Mouse (Mus musculus): ENCODE measurements at regions not wholly inside any gene's neighbourhood (a gene's known extent, or its start where the extent isn't known, plus 50 kb on each side); places are given as distances from the start of the nearest gene placed in this dataset.

DNA sequence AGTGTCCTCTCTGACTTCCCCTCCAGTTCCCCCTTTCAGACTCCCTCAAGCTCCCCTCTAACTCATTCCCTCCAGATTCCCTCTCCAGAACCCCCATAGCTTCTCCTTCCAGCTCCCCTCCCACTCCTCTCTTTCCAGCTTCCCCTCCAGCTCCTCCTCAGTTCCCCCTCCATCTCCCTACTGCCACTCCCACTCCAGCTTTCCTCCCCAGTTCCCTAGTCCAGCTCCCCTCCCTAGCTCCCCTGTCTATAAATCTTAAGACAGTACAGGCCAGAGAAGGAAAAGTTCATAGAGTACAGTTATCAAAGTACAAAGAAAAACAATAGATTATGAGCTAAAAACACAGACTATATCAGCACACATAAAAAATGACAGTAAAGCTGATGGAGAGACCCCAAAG lies 173.6 kb upstream of the Dcbld2 start:
- Histone ChIP-seq H3K27ac (ENCODE audit: low read length) (no peak overlapping the region), H3K36me3 (ENCODE audit: control insufficient read depth, insufficient read depth, low read length) (no peaks in the 10 kb centered on the region), H3K4me1 (ENCODE audit: control insufficient read depth, insufficient read depth, low read length) (no peaks in the 10 kb centered on the region), H3K9me3 (ENCODE audit: control insufficient read depth, low read depth, low read length) (no peaks in the 10 kb centered on the region), H3K9ac (replicated peaks; ENCODE audit: low read depth, low read length) (no peak overlapping the region), H3K27me3 (ENCODE audit: control insufficient read depth, insufficient read depth, low read length) (no peaks in the 10 kb centered on the region), H3K4me2 (replicated peaks; ENCODE audit: low read depth, low read length) (no peak overlapping the region), H3K4me3 (ENCODE audit: low read depth, low read length) (no peak overlapping the region)
- no peak for ATAC-seq (ENCODE audit: insufficient number of reproducible peaks, insufficient read depth, low FRiP score, low read depth)

DNA sequence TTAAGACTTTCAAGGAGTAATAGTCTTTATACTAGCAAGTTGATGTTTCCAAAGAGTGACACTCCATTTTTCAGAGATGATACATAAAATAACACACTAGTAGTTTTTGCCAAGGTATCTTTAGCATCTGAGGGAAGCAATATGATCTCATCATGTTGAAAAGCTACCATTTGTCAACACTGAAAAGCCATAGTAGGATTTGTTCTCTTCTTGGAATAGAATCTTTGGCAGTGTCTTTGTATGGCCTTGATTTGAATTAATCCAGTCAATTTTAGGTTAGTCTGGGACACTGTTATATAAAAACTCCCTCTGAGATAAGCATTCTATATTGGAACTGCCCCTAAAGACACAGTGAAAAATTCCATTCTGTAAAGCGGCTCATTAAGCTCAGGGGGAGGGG lies 171.4 kb upstream of the Dcbld2 start:
- Histone ChIP-seq H3K27ac (ENCODE audit: low read length) (no peak overlapping the region), H3K27me3 (ENCODE audit: control insufficient read depth, insufficient read depth, low read length) (no peaks in the 10 kb centered on the region), H3K4me2 (replicated peaks; ENCODE audit: low read depth, low read length) (no peak overlapping the region), H3K4me1 (ENCODE audit: control insufficient read depth, insufficient read depth, low read length) (no peaks in the 10 kb centered on the region), H3K9ac (replicated peaks; ENCODE audit: low read depth, low read length) (no peak overlapping the region), H3K9me3 (ENCODE audit: control insufficient read depth, low read depth, low read length) (no peaks in the 10 kb centered on the region), H3K36me3 (ENCODE audit: control insufficient read depth, insufficient read depth, low read length) (no peaks in the 10 kb centered on the region), H3K4me3 (ENCODE audit: low read depth, low read length) (no peak overlapping the region)
- no peak for ATAC-seq (ENCODE audit: insufficient number of reproducible peaks, insufficient read depth, low FRiP score, low read depth)
- WGBS: 92% methylated on average over 1 of the region's 1 CpGs

DNA sequence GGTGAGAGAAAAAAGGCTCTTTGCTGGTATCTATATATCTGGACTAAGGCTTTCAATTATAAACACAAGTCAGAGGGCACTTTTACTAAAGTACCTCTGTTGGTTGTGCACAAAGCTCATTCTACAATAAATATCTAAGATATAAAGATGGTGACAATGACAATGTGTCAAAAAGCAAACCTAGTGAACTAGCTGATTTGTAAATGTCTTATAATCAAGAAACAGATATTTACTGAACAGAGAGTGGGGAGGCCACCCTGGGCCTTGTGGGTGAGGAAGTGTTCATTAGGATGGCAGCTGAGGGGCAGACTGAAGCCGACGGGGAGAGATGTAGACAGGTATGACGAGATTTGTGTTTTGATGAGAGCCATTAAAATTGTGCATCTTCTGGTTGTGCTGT lies 132.0 kb upstream of the Dcbld2 start:
- no peak overlapping the region for H3K9ac ChIP-seq (replicated peaks; ENCODE audit: low read depth, low read length)
- ATAC-seq (ENCODE audit: insufficient number of reproducible peaks, insufficient read depth, low FRiP score, low read depth): no peak
- 88% methylated on average over 3 of the region's 3 CpGs for WGBS

DNA sequence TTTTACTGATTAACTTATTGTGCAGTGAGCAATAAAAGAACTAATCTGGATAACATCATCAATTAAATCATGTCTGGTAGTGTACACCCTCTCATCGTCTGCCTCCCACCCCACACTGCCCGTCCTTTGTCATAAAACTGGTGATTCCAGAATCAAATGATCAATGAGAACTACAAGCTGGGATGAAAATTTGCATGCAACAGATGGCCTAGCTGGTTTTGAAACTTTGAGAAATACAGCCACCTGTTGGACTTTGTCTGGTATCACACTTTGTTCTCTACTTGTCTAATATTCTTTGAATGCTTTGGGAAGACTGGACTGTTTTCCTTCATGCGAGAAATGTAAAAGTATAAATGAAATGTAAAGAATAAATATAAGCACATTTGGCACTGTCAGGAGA lies 126.8 kb upstream of the Dcbld2 start:
- Histone ChIP-seq H3K9ac (replicated peaks; ENCODE audit: low read depth, low read length) (no peak overlapping the region), H3K4me3 (ENCODE audit: low read depth, low read length) (no peak overlapping the region), H3K4me2 (replicated peaks; ENCODE audit: low read depth, low read length) (no peak overlapping the region), H3K27me3 (ENCODE audit: control insufficient read depth, insufficient read depth, low read length) (no peaks in the 10 kb centered on the region), H3K9me3 (ENCODE audit: control insufficient read depth, low read depth, low read length) (no peaks in the 10 kb centered on the region), H3K36me3 (ENCODE audit: control insufficient read depth, insufficient read depth, low read length) (no peaks in the 10 kb centered on the region), H3K27ac (ENCODE audit: low read length) (no peak overlapping the region), H3K4me1 (ENCODE audit: control insufficient read depth, insufficient read depth, low read length) (no peaks in the 10 kb centered on the region)
- 0 out of 2 replicates have a peak, but pooled peaks have one; percentile 46 for ATAC-seq (ENCODE audit: insufficient number of reproducible peaks, insufficient read depth, low FRiP score, low read depth)
- WGBS: 22% methylated on average over 3 of the region's 3 CpGs

More for the DNA sequence above, 132.0 kb upstream of the Dcbld2 start:
- Histone ChIP-seq H3K36me3 (ENCODE audit: control insufficient read depth, insufficient read depth, low read length) (no peaks in the 10 kb centered on the region), H3K4me2 (replicated peaks; ENCODE audit: low read depth, low read length) (no peak overlapping the region), H3K27ac (ENCODE audit: low read length) (no peak overlapping the region), H3K27me3 (ENCODE audit: control insufficient read depth, insufficient read depth, low read length) (0 out of 2 replicates have a peak, but pooled peaks cover 2% of the 10 kb centered on the region), H3K9me3 (ENCODE audit: control insufficient read depth, low read depth, low read length) (no peaks in the 10 kb centered on the region), H3K4me3 (ENCODE audit: low read depth, low read length) (no peak overlapping the region), H3K4me1 (ENCODE audit: control insufficient read depth, insufficient read depth, low read length) (no peaks in the 10 kb centered on the region)

DNA sequence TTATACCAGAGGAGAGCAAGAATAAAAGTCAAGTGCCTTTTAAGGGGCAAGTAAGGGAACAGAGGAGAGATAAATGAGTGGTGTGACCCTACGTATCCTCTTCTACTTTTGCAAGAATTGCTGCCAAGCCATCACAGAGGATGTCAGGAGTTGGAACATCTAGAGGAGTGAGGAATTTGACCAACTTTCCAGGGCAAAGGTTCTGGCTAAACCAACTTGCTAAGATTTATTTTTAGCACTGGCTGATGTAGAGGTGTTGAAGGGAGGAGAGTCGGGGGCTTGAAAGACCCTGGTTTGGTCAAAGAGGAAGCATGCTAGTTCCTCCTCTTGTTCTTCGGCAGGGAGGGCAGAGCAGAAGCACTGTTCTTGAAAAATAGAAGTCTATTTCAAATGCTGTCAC lies 113.8 kb upstream of the Dcbld2 start:
- Histone ChIP-seq H3K4me2 (replicated peaks; ENCODE audit: low read depth, low read length) (no peak overlapping the region), H3K4me1 (ENCODE audit: control insufficient read depth, insufficient read depth, low read length) (no peaks in the 10 kb centered on the region), H3K9me3 (ENCODE audit: control insufficient read depth, low read depth, low read length) (no peaks in the 10 kb centered on the region), H3K4me3 (ENCODE audit: low read depth, low read length) (no peak overlapping the region), H3K9ac (replicated peaks; ENCODE audit: low read depth, low read length) (no peak overlapping the region), H3K36me3 (ENCODE audit: control insufficient read depth, insufficient read depth, low read length) (no peaks in the 10 kb centered on the region), H3K27me3 (ENCODE audit: control insufficient read depth, insufficient read depth, low read length) (no peaks in the 10 kb centered on the region), H3K27ac (ENCODE audit: low read length) (no peak overlapping the region)
- ATAC-seq (ENCODE audit: insufficient number of reproducible peaks, insufficient read depth, low FRiP score, low read depth): no peak
- 75% methylated on average over 3 of the region's 3 CpGs for WGBS

DNA sequence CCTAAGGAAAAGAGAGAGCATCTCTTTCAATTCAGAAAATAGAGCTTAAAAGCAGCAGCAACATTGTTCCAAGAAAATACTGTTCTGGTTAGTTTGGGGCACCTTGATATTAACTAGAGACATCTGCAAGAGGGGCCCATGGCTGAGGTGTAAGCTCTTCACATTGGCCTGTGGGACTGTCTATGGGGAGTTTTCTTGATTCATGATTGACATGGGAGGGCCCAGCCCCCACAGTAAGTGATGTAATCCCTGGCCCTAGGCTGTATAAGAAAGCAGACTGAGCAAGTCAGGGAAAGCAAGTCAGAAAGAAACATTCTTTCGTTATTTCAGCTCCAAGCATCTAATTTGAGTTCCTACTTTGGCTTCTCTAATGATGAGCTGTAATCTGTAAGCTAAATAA lies 113.1 kb upstream of the Dcbld2 start:
- no peaks in the 10 kb centered on the region for H3K4me1 ChIP-seq (ENCODE audit: control insufficient read depth, insufficient read depth, low read length)

DNA sequence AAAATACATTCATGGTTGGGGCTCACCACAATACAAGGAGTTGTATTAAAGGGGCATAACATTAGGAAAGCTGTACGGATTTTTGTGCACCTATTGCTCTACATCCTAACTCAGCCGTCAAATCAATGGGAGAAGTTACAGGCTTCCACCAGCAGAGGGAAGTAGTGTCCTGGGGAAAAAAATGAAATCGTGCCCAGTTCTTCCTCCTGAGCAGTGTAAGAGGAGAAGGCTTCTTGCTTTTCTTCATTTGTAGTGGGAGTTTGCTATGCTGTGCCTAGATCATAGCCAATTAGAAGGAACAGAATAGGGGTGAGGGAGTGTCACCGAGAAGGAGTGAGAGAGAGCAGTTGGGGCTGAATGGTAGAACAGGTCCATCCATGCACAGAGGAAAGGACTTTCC lies 108.7 kb upstream of the Dcbld2 start:
- Histone ChIP-seq H3K9ac (replicated peaks; ENCODE audit: low read depth, low read length) (no peak overlapping the region), H3K4me2 (replicated peaks; ENCODE audit: low read depth, low read length) (no peak overlapping the region), H3K4me3 (ENCODE audit: low read depth, low read length) (no peak overlapping the region), H3K27me3 (ENCODE audit: control insufficient read depth, insufficient read depth, low read length) (no peaks in the 10 kb centered on the region), H3K9me3 (ENCODE audit: control insufficient read depth, low read depth, low read length) (no peaks in the 10 kb centered on the region), H3K36me3 (ENCODE audit: control insufficient read depth, insufficient read depth, low read length) (no peaks in the 10 kb centered on the region), H3K4me1 (ENCODE audit: control insufficient read depth, insufficient read depth, low read length) (no peaks in the 10 kb centered on the region), H3K27ac (ENCODE audit: low read length) (no peak overlapping the region)
- 16% methylated on average over 4 of the region's 4 CpGs for WGBS
- peak; percentile 86 for ATAC-seq (ENCODE audit: insufficient number of reproducible peaks, insufficient read depth, low FRiP score, low read depth)

More for the DNA sequence above, 113.1 kb upstream of the Dcbld2 start:
- H3K36me3 ChIP-seq (ENCODE audit: control insufficient read depth, insufficient read depth, low read length): no peaks in the 10 kb centered on the region
- H3K27me3 ChIP-seq (ENCODE audit: control insufficient read depth, insufficient read depth, low read length): no peaks in the 10 kb centered on the region
- no peak overlapping the region for H3K4me3 ChIP-seq (ENCODE audit: low read depth, low read length)
- no peaks in the 10 kb centered on the region for H3K9me3 ChIP-seq (ENCODE audit: control insufficient read depth, low read depth, low read length)
- WGBS: 86% methylated on average over 1 of the region's 1 CpGs
- no peak overlapping the region for H3K4me2 ChIP-seq (replicated peaks; ENCODE audit: low read depth, low read length)
- ATAC-seq (ENCODE audit: insufficient number of reproducible peaks, insufficient read depth, low FRiP score, low read depth): no peak
- no peak overlapping the region for H3K9ac ChIP-seq (replicated peaks; ENCODE audit: low read depth, low read length)
- no peak overlapping the region for H3K27ac ChIP-seq (ENCODE audit: low read length)

DNA sequence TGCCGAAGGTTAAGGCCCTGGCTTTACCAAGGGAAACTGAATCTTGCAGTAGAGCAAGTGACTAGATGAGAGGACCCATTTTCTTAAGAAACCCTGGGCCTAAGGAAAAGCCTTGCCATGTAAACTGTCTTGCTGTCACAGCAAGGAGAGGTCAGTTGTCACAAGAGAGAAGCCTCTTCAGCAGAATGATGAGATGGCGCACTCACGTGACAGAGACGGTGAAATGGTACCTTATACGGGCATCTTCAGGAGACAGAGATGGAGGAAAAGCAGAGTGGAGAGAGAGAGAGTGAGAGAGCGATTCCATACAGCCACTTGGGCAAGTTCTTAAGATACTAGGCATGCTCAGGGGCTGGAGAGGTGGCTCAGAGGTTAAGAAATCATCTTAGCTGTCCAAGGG lies 108.1 kb upstream of the Dcbld2 start:
- WGBS: 89% methylated on average over 6 of the region's 6 CpGs
- no peak overlapping the region for H3K27ac ChIP-seq (ENCODE audit: low read length)
- H3K4me1 ChIP-seq (ENCODE audit: control insufficient read depth, insufficient read depth, low read length): no peaks in the 10 kb centered on the region
- H3K4me3 ChIP-seq (ENCODE audit: low read depth, low read length): no peak overlapping the region
- no peaks in the 10 kb centered on the region for H3K36me3 ChIP-seq (ENCODE audit: control insufficient read depth, insufficient read depth, low read length)
- no peak overlapping the region for H3K4me2 ChIP-seq (replicated peaks; ENCODE audit: low read depth, low read length)
- no peak for ATAC-seq (ENCODE audit: insufficient number of reproducible peaks, insufficient read depth, low FRiP score, low read depth)
- no peaks in the 10 kb centered on the region for H3K27me3 ChIP-seq (ENCODE audit: control insufficient read depth, insufficient read depth, low read length)
- H3K9ac ChIP-seq (replicated peaks; ENCODE audit: low read depth, low read length): no peak overlapping the region
- no peaks in the 10 kb centered on the region for H3K9me3 ChIP-seq (ENCODE audit: control insufficient read depth, low read depth, low read length)

DNA sequence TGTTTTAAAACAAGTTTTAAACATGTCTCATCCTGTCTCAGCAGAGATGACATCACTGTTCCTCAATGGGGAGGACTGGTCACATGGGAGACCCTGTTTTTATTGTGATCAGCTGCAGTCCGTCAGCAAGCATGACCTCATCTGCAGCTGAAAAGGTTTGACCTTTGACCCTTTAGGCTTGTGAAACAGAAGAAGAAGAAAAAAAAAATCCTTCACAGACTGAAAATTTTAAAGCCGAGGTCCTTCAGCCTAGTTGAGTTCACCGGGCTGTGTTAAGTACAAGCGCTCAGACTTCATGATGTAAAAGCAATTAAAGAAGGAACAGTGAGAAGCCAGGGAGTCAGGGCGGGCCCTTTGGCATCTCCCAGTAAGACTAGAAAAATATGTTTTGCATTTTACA lies 104.7 kb upstream of the Dcbld2 start:
- ATAC-seq (ENCODE audit: insufficient number of reproducible peaks, insufficient read depth, low FRiP score, low read depth): 0 out of 2 replicates have a peak, but pooled peaks have one; percentile 14
- Histone ChIP-seq H3K4me3 (ENCODE audit: low read depth, low read length) (no peak overlapping the region), H3K36me3 (ENCODE audit: control insufficient read depth, insufficient read depth, low read length) (no peaks in the 10 kb centered on the region), H3K27ac (ENCODE audit: low read length) (no peak overlapping the region), H3K9me3 (ENCODE audit: control insufficient read depth, low read depth, low read length) (no peaks in the 10 kb centered on the region), H3K27me3 (ENCODE audit: control insufficient read depth, insufficient read depth, low read length) (no peaks in the 10 kb centered on the region), H3K9ac (replicated peaks; ENCODE audit: low read depth, low read length) (no peak overlapping the region), H3K4me1 (ENCODE audit: control insufficient read depth, insufficient read depth, low read length) (no peaks in the 10 kb centered on the region), H3K4me2 (replicated peaks; ENCODE audit: low read depth, low read length) (no peak overlapping the region)
- WGBS: 44% methylated on average over 5 of the region's 5 CpGs

All from stomach, embryonic 14.5 days (tissue).